Mouse (Mus musculus) embryo, embryonic 10 days (tissue): ENCODE results near the gene Agbl2.
A peak's percentile ranks its signal among the peaks of the same experiment; 100 is the strongest.

ENCODE experiments used
- DNase-seq: peaks from one replicate; pipeline ENCODE4 v3.0.0-alpha.2; 2015; ENCODE audit warnings: low spot score

The Agbl2 gene

DNA sequence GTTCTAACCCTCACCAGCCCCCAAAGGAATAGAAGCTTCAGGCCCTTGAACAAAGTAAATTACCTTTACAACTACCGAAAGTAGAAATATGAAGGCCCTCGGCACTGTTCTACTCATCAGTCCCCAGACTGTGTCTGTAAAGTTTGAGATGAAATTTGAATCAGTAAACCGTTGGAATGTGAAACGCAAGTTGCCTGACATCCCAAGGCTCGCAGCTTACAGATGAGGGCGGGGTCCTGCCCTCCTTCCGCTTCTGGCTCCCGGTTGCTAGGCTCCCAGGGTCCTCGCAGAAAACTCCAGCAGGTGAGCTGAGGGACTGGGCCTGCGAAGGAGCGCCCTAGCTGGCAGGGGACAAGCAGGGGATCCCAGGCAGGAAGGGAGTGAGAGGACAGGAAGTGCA is at the start of gene Agbl2:
Agbl2 (plus strand) TSS at position 270 of the 400 bp plus-strand sequence.
- DNase-seq, result peak; percentile 70

DNA sequence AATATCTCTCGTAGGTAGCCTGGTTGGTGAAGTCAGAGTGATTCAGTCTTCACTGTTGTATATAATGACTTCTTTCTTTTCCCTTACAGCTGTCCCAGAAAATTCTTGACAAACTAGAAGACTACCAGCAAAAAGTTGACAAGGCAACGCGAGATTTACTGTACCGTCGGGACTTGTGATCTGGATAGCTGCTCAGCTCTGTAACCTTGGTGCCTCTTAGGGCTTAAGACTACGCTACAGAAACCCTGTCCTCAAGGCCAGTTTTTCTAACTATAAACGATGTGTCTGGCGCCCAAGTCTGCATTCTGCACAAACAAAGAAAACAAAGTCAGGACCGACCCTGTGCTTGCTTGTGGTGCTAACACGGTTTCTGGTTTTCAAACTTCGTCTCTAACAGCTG is 47.2 kb upstream of the Agbl2 start:
- DNase-seq, result no peak

DNA sequence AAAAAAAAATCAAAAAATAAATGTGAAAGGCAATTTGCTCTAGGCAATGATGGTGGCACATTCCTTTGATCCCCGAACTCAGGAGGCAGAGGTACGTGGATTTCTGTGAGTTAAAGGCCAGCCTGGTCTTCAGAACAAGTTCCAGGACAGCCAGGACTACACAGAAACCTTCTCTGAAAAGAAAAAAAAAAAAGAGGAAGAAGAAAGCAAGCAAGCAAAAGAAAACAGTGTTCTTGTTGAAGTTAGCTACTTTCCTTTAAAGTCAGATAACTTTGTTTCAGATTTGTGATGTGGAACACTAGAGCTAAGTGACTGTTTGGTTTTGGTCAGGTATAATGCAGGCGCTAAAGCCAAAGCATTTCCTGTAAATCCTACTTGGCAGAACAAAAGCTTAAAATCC is 43.7 kb upstream of the Agbl2 start:
- DNase-seq, result no peak

DNA sequence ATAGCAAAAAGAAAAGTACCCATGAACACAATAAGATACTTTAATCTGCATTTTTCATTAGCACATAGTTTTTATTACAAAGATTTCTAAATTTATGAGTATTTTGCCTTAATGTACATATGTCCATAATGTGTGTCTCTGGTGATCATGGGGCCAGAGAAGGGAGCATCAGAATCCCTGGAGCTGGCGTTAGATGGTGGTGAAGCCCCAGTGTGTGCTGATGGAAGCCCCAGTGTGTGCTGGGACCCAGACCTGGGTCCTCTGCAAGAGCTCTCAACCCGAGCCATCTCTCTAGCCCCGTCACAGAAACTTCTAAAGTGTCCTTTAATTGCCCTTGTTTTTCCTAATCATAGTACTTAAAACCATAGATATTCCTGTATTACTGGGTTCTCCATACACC is 43.2 kb upstream of the Agbl2 start:
- DNase-seq, result no peak

DNA sequence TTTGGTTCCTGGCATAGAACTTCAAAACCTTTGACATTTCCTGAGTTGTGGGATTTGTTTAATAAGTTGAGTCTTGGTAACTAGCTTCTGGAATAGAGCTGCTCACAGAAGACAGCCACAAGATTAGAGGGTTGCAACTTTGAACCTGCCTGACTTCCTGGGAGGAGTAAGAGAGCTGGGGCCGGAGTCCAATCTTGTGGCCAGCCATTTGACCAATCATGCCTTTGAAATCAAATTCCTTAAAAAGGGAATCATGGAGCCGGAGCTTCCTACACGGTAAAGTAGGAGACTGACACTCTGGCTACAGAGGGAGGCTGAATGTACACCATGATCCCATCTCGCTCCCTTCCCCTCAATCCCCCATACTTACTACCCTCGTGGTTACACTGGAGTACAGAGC is 42.6 kb upstream of the Agbl2 start:
- no peak for DNase-seq

DNA sequence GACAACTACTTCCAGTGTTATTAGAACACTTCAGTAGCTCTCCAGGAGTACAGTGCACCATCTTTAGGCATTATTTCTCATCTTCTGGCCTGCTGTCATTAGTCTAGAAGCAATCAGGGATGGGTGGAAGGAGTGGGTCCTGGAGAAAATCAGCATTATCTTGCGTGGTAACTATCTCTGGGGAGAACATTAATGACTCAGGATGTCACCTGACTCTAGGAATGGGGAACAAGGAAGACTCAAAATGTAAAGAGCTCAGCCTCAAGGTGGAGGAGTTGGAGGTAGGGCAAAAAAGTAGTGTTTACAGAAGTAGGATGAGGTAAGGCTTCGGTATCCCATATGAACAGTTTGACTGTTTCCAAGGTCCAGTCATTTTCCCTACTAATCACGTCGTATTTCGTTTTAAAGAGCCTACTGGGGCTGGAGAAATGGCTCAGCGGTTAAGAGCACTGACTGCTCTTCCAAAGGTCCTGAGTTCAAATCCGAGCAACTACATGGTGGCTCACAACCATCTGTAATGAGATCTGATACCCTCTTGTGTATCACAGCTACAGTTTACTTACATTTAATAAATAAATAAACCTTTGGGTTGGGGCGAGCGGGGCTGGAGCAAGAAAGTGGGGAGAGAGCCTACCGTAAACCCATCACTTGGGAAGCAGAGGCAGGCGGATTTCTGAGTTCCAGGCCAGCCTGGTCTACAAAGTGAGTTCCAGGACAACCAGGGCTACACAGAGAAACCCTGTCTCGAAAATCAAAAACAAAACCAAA is 38.1 kb upstream of the Agbl2 start:
- DNase-seq, result no peak

DNA sequence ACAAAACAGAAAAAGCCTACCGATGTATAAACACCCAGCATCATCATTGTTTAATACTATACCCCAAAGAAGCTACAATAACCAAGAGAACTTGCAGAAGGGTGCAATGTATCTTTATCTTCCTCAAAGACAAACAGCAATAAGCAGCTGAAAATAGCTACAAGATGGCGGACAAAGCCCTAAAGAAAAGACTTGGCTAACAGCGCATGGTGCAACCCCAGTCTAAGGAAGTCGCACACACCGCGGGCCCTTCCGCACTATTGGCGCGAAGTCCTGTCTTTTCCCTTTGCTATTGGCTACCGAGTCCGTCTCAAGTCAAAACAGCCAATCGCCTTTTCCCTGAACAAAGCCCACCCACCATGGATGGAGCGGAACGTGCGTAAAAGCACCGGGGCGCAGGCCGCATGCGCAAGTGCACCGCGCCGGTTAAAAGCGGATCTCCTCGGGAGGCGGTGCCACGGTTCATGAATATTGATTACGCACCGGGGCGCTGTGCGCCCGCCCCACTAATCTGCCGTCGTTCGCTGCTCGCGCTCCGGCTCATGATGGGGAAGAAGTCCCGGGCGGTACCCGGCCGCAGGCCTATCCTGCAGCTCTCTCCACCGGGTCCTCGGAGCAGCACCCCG is 37.4 kb upstream of the Agbl2 start, which contains the start of gene Fnbp4:
Fnbp4 (plus strand) TSS at position 318 of the 626 bp plus-strand sequence.
- DNase-seq, result peak; percentile 100

DNA sequence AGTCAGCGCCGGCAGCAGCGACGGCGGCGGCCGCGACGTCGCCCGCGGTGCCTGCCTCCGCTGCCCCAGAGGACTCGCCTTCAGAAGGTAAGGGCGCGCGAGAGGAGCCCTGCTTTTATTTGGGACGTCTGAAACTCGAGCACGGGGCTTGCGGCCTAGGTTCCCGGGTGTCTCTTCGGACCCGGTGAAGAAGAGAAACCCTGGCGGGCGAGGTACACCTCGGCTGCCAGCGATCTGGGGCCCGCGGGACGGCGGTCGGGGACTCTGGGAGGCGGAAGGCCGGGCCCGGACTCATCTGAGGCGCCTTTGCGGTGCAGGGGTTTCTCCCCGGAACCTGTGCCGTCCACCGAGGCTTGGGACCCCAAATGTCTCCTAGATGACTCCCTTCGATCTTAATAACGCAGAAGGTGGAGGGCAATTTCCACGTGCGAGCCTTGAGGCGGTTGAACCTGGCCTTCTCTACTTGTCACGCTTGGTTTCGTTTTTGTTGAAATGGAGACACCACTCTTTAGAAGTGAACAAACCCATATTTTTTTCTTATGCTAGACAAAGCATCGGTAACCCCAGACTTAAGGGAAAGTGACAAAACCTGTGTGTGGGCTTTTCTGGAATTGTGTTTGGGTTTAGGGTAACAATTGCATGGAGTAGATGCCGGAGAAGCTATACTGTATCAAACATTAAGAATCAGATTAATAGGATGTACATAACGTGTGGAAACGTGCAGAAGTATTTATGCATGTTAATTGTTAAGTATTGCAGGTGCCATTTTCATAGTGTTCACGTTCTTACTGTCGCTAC is 36.6 kb upstream of the Agbl2 start:
- DNase-seq, result peak; percentile 45

DNA sequence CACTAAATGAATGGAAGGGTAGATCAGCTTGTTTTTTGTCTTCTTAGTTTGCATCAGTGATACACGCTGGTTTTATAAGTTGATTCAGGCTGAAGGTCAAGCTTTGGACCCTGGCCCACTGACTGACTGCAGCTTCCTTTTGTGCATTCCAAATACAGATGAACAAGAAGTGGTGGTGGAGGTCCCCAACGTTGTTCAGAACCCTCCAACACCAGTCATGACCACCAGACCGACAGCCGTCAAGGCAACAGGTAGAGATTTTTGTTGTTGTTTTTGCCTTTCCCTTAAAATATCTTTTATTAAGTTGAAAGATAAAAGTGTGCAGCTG is 36.0 kb upstream of the Agbl2 start:
- no peak for DNase-seq

DNA sequence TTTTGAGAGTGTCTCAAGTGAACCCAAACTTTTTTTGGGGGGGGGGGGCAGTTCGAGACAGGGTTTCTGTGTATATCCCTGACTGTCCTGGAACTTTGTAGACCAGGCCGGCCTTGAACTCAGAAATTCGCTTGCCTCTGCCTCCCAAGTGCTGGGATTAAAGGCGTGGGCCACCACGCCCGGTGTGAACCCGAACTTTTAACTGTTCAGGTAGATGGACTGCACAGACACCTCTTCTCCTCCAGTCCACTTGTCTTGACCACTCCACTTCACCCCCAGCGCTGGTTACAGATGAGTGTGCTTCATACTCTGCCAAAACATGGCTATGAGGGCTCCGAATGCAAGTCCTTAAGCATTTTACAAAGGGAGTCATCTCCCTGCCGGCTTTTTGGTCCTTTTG is 35.4 kb upstream of the Agbl2 start:
- no peak for DNase-seq

DNA sequence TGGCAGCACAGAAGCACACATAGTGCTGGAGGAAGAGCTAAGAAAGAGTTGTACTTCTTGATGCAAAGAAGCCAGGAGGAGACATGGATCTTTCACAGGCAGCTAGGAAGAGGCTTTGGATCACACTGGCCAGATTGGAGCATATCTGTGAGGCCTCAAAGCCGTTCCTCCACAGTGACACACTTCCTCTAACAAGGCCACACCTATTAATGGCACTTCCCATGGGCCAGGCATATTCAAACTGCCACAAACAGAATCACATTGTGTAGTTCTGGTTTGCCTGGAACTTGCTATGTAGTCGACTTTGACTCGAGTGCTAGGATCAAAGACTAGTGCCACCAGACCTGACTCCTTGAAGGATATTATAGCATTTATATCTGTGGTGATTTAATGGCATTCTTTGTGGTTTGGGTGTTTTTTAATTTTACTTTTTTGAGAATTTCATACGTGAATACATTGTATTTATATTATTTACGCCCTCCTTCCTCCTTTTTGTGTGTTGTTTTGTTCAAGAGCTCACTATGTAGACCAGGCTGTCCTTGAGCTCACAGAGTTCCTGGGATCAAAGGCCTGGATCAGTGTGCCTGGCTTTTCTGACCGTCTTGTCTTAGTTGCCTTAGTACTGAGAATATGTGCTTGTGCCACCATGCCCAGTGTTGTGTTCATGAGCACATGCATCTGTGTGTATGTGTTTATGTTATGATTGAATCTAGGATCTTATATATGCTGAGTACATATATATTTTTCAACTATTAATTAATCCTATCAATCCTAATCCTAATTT is 32.7 kb upstream of the Agbl2 start:
- no peak for DNase-seq

DNA sequence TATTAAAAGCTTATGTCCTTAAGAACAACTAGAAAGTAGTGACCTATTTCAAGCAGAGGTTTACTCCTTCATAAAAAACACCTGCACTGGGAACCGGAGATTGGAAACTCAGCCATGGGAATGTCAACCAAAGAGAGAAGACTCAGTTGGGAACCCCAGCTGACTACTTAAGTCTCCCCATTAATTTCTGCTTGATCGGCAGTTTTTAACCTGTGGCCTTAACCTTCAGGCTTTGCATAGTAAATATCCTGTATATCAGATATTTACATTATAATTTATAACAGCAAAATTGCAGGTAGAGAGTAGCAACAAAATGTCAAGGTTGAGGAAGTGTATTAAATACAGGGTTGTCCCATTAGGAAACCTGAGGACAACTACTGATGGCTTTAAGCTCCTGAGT is 29.0 kb upstream of the Agbl2 start:
- DNase-seq, result no peak

DNA sequence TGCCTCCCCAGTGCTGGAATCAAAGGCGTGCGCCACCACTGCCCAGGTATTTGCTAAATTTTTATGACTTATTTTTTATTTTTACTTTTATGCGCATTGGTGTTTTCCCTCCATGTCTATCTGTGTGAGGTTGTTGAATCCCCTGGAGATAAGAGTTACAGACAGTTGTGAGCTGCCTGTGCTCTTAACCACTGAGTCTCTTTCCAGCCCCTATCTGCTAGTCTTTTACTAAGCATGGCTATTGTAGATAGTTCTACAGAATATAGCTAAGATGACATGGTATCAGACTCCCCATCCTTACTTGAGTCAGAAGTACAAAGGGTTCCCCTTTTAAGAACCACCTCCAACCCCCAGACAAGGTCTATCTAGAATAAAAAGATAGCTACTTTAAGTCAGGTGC is 28.3 kb upstream of the Agbl2 start:
- no peak for DNase-seq

DNA sequence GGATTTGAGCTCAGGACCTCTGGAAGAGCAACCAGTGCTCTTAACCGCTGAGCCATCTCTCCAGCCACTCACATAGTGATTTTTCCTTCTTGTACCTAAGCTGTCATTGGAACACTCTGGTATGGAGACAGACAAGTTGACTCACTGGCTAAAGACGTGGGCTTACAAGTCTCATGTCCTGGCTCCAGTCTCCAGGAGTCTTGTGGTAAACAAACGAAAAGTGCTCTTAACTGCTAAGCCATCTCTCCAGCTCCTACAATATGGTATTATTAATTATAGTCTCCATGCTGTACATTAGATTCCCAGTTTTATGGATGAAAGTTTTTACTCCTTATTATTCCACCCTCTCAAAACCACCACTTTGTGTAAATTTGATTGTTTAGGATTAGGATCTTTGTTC is 17.4 kb upstream of the Agbl2 start:
- DNase-seq, result no peak

DNA sequence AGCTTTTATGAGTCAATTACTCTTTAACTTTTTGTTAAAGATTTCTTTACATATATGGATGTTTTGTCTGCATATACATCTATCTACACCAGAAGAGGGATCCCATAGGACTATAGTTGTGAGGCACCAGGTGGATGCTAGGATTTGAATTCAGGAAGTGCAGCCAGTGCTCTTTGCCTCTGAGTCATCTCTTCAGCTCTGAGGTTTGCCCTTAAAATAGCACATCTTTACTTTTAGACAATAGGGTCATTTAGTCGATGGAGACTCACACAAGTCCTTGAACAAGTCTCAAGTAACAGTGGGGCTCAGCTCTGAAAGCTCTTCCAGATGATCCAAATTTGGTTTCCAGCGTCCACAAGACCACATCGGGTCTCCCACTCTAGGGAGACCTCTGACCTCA is 1.2 kb upstream of the Agbl2 start:
- DNase-seq, result no peak

DNA sequence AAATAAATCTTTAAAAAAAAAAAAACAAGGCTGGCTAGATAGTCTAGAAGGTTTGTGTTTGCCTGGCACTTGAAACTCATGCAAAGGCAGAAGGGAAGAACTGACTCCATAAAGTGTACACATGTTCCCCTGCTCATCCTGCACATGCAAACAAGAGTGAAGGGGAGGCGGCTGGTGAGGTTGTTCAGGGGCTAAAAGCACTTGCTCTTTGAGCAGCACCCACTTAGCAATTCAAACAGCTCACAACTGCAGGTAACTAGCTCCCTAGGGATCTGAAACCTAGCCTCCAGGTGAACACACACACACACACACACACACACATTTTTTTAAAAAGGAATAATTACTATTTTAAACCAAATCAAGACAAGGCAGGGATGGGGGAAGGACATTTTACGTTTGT is 589 bp upstream of the Agbl2 start:
- no peak for DNase-seq

DNA sequence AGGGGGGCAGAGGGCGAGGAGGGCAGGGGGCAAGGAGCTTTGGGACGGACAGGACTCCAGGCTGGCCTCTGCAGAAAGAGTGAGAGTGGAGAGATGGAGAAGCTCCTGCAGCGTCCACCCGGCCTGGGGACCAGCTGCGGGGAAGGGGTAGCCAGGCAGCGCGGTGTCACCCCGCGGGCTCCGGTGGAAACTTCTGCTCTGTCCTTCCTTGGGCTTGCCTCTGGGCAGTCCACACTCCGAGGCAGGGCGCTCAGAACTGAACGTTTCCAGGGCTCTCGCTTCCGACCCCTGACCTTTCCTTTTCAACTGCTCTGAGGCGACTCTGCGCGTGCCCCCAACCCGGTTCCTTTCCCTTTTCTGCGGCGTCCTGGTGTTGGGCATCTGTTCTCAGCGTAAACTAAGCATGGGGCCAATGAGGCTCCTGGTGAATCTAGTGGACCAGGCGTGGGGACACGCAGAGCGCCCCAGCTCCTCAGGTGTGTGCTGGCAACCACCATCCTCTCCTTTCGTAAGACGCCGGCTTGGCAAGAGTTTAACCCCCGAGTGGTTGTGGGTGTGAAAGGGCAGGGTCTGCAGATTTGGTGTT is 467 bp downstream of the Agbl2 start:
- DNase-seq, result peak; percentile 57

DNA sequence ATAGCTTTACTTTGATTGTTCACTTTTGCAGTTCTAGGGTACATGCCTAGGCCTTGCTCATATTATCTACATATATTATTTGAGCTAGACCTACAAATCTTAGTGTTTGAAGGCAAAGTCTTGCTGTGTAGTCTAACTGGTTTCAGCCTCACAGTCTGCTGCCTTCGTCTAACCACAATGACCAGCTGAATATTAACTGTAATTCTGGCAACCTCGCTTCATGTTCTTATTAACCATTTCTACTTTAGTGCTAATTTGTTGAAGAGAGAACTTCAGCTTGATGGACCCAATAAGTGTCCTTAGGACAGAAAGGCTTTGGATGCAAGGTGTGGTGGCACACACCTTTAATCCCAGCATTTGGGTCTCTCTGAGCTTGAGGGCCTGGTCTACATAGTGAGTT is 5.6 kb downstream of the Agbl2 start:
- DNase-seq, result no peak

DNA sequence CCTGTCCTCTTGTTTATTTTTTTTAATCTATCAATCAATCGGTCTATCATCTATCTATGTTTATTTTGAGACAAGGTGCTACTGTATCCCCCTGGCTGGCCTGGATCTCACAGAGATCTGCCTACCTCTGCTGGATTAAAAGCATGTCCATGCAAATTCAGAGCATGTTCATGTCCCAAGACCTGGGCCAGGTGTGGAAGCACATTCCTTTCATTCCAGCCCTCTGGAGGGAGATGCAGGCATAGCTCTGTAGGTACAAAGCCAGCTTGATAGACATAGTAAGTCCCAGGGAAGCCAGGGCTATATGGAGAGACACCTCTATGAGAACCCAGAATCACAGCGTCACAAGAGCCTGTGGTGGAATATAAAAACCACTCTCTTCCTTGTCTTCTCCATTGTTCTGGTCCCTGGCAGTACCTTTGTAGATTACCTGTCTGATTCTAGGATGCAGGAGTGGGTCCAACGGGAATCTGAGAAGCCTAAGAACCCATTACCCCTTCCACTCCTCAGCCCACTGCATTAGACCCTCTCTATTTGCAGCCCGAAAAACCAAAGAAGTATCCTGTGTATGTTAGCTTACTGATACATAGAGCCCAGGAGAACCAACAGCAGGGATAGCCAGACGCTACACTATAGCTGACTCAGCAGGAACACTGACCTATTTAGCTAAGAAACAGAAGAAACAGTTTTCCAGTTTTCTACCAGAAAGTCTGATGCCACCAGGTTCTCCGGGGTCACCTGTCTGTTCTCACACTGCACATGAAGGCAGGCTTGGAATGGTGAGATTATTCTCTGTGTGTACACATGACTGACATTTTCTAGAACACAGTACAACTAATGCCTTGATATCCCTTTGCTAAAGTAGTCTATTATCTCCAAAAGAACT is 26.0 kb downstream of the Agbl2 start:
- DNase-seq, result no peak

DNA sequence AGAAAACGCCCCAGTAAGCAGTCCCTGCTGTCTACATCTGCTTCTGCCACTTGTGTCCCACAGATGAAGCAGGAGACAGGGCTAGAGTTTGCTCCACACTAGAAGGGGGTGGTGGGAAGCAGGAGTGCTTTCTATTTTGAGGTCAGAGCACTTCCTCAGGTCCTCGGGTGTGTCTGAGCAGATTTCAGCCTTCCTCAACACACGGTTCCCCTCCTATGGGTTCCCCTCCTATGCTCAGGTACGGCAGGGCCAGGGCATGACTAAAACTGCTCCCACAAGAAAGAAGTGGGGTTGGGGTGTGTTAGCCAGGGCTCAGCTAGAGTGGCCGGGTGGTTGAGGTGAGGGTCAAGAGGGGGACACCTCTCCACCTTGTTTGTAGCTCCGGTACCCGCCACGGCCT is 28.2 kb downstream of the Agbl2 start:
- DNase-seq, result no peak

DNA sequence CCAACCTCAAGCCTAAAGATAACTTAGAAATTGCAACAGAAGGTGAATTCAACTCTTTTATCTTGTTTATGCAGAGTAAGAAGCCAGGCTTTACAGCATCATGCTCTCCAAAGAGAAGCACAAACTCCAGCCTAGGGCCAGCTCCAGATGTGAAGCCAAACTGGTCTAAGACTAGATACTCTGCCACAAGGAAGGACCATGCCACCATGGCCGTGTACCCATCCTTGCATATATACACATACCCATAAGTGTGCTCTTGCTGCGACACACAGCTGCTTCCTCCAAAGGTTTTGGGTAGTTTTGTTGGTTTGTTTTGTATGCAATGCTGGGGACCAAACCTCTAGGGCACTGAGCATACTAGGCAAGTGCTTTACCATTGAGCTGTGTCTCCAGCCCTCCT is 32.7 kb downstream of the Agbl2 start:
- DNase-seq, result no peak
